Mouse (Mus musculus): ENCODE results near the gene Elmo3. TPM values are rescaled to one million over a fixed set of nuclear protein-coding genes. Genes with fewer than 3 reads are reported as not detected.

The Elmo3 gene
- total and polyA plus RNA-seq, 2 experiments from 2014 or later: 1.5 to 1.7 TPM

- peaks cover 15% of the 10 kb centered on the region for H3K4me1 ChIP-seq (ENCODE audit: insufficient read depth, low read length)
- H3K9me3 ChIP-seq (ENCODE audit: low read length): no peaks in the 10 kb centered on the region
- H3K4me3 ChIP-seq (ENCODE audit: low read length): peak within 1 kb of the TSS; percentile 96
- H3K4me2 ChIP-seq (ENCODE audit: low read depth, low read length): peak within 1 kb of the TSS; percentile 75
- H3K27ac ChIP-seq: peak within 1 kb of the TSS; percentile 77
- H3K9ac ChIP-seq (replicated peaks; ENCODE audit: low read length): peak within 1 kb of the TSS; percentile 94
- no peaks in the 10 kb centered on the region for H3K27me3 ChIP-seq (ENCODE audit: insufficient read depth, low read length)
- ATAC-seq (peak; percentile 93), DNase-seq (ENCODE audit: low spot score) (peak; percentile 96)
- peaks cover 25% of the 10 kb centered on the region for H3K36me3 ChIP-seq (ENCODE audit: insufficient read depth, low read length)
- TF ChIP-seq CTCF (IDR thresholded peaks at IDR 0.05; ENCODE audit: low read depth): no peak
- WGBS: under 1% methylated on average over 58 of the region's 58 CpGs
These were observed 7.7 kb upstream of the Elmo3 start, which contains the start of gene E2f4 for GRCm38 (mm10) chr8:105297511-105298192. TSS of gene E2f4 (plus strand) at chr8:105297663.

GRCm38 (mm10) chr8:105298351-105299252 is 6.8 kb upstream of the Elmo3 start:
- H3K4me3 ChIP-seq (ENCODE audit: low read length): peak overlapping the region; percentile 96
- no peaks in the 10 kb centered on the region for H3K9me3 ChIP-seq (ENCODE audit: low read length)
- H3K4me2 ChIP-seq (ENCODE audit: low read depth, low read length): peak overlapping the region; percentile 75
- H3K9ac ChIP-seq (replicated peaks; ENCODE audit: low read length): peak overlapping the region; percentile 94
- no peak for TF ChIP-seq CTCF (IDR thresholded peaks at IDR 0.05; ENCODE audit: low read depth)
- H3K27me3 ChIP-seq (ENCODE audit: insufficient read depth, low read length): no peaks in the 10 kb centered on the region
- no peak for DNase-seq (ENCODE audit: low spot score)
- no peak for ATAC-seq
- peak overlapping the region; percentile 77; the same call in 1 of the 2 replicates for H3K27ac ChIP-seq
- peaks cover 33% of the 10 kb centered on the region for H3K36me3 ChIP-seq (ENCODE audit: insufficient read depth, low read length)
- 60% methylated on average over 18 of the region's 18 CpGs for WGBS
- H3K4me1 ChIP-seq (ENCODE audit: insufficient read depth, low read length): peaks cover 15% of the 10 kb centered on the region

GRCm38 (mm10) chr8:105299962-105300361 is 5.4 kb upstream of the Elmo3 start:
- no peaks in the 10 kb centered on the region for H3K9me3 ChIP-seq (ENCODE audit: low read length)
- H3K4me2 ChIP-seq (ENCODE audit: low read depth, low read length): no peak overlapping the region
- WGBS: 95% methylated on average over 8 of the region's 8 CpGs
- TF ChIP-seq CTCF (IDR thresholded peaks at IDR 0.05; ENCODE audit: low read depth): no peak
- H3K27me3 ChIP-seq (ENCODE audit: insufficient read depth, low read length): no peaks in the 10 kb centered on the region
- no peak overlapping the region for H3K4me3 ChIP-seq (ENCODE audit: low read length)
- peaks cover 38% of the 10 kb centered on the region for H3K36me3 ChIP-seq (ENCODE audit: insufficient read depth, low read length)
- H3K9ac ChIP-seq (replicated peaks; ENCODE audit: low read length): no peak overlapping the region
- no peak for DNase-seq (ENCODE audit: low spot score)
- no peak for ATAC-seq
- no peak overlapping the region for H3K27ac ChIP-seq
- peaks cover 19% of the 10 kb centered on the region for H3K4me1 ChIP-seq (ENCODE audit: insufficient read depth, low read length)

- Histone ChIP-seq H3K4me3 (ENCODE audit: low read length) (no peak overlapping the region), H3K4me2 (ENCODE audit: low read depth, low read length) (no peak overlapping the region), H3K36me3 (ENCODE audit: insufficient read depth, low read length) (peaks cover 49% of the 10 kb centered on the region), H3K27ac (no peak overlapping the region), H3K9ac (replicated peaks; ENCODE audit: low read length) (no peak overlapping the region), H3K4me1 (ENCODE audit: insufficient read depth, low read length) (peaks cover 19% of the 10 kb centered on the region), H3K9me3 (ENCODE audit: low read length) (no peaks in the 10 kb centered on the region), H3K27me3 (ENCODE audit: insufficient read depth, low read length) (no peaks in the 10 kb centered on the region)
- no peak for ATAC-seq
- no peak for DNase-seq (ENCODE audit: low spot score)
- no peak for TF ChIP-seq CTCF (IDR thresholded peaks at IDR 0.05; ENCODE audit: low read depth)
- 79% methylated on average over 8 of the region's 8 CpGs for WGBS
These were observed 2.0 kb upstream of the Elmo3 start for GRCm38 (mm10) chr8:105303396-105303795.

GRCm38 (mm10) chr8:105303874-105304273 is 1.5 kb upstream of the Elmo3 start:
- DNase-seq (ENCODE audit: low spot score): no peak
- H3K4me2 ChIP-seq (ENCODE audit: low read depth, low read length): no peak overlapping the region
- peaks cover 14% of the 10 kb centered on the region for H3K4me1 ChIP-seq (ENCODE audit: insufficient read depth, low read length)
- H3K27me3 ChIP-seq (ENCODE audit: insufficient read depth, low read length): no peaks in the 10 kb centered on the region
- H3K27ac ChIP-seq: 0 out of 2 replicates have a peak overlapping the region, but pooled peaks have one; percentile 7
- H3K9ac ChIP-seq (replicated peaks; ENCODE audit: low read length): no peak overlapping the region
- 80% methylated on average over 9 of the region's 9 CpGs for whole genome bisulfite sequencing
- no peak overlapping the region for H3K4me3 ChIP-seq (ENCODE audit: low read length)
- no peak for TF ChIP-seq CTCF (IDR thresholded peaks at IDR 0.05; ENCODE audit: low read depth)
- ATAC-seq: no peak
- H3K9me3 ChIP-seq (ENCODE audit: low read length): no peaks in the 10 kb centered on the region
- H3K36me3 ChIP-seq (ENCODE audit: insufficient read depth, low read length): peaks cover 53% of the 10 kb centered on the region

GRCm38 (mm10) chr8:105304325-105305210 is 833 bp upstream of the Elmo3 start:
- peaks cover 14% of the 10 kb centered on the region for H3K4me1 ChIP-seq (ENCODE audit: insufficient read depth, low read length)
- H3K9me3 ChIP-seq (ENCODE audit: low read length): no peaks in the 10 kb centered on the region
- no peak overlapping the region for H3K9ac ChIP-seq (replicated peaks; ENCODE audit: low read length)
- H3K27me3 ChIP-seq (ENCODE audit: insufficient read depth, low read length): no peaks in the 10 kb centered on the region
- no peak overlapping the region for H3K4me3 ChIP-seq (ENCODE audit: low read length)
- peak; percentile 12; the same call in 1 of the 2 replicates for ATAC-seq
- H3K36me3 ChIP-seq (ENCODE audit: insufficient read depth, low read length): peaks cover 56% of the 10 kb centered on the region
- no peak overlapping the region for H3K4me2 ChIP-seq (ENCODE audit: low read depth, low read length)
- TF ChIP-seq CTCF (IDR thresholded peaks at IDR 0.05; ENCODE audit: low read depth): no peak
- 60% methylated on average over 9 of the region's 9 CpGs for whole genome bisulfite sequencing
- H3K27ac ChIP-seq: peak overlapping the region; percentile 45; the same call in 1 of the 2 replicates
- DNase-seq (ENCODE audit: low spot score): peak; percentile 42

All from hindbrain, postnatal 0 days (tissue).